Mouse (Mus musculus) lung, embryonic 16.5 days (tissue): ENCODE measurements around the gene H2afz. TPM values are rescaled to one million over a fixed set of nuclear protein-coding genes. Genes with fewer than 3 reads are reported as not detected.
"Not testable (repeated sequence)": the region's sequence is repeated elsewhere in the genome, so short reads cannot be mapped to it uniquely, and the experiment has no call there.

ENCODE experiments used
- ATAC-seq: fragments of 200-750 bp; cut with Nextera tagmentation; 2 replicates; pipeline ENCODE4 v1.8.0; 2017; ENCODE audit warnings: low read depth, mild to moderate bottlenecking, moderate library complexity
- H3K27ac ChIP-seq: fragments of 300-500 bp; sonication (generic); 2 replicates; pipeline ENCODE4 v1.5.1; 2014; ENCODE audit warnings: mild to moderate bottlenecking, control low read depth, low read length
- H3K27me3 ChIP-seq: fragments of 300-500 bp; sonication (generic); 2 replicates; pipeline ENCODE4 v1.6.1; 2014; ENCODE audit warnings: low read depth, low read length, mixed read lengths; ENCODE audit not compliant: control insufficient read depth, insufficient read depth
- H3K36me3 ChIP-seq: fragments of 300-500 bp; sonication (generic); 2 replicates; pipeline ENCODE4 v1.6.1; 2014; ENCODE audit warnings: low read length; ENCODE audit not compliant: control insufficient read depth, insufficient read depth
- H3K4me1 ChIP-seq: fragments of 300-500 bp; sonication (generic); replicated peaks from 2 replicates; pipeline ENCODE4 v1.6.1; 2014; ENCODE audit warnings: low read length, mixed read lengths; ENCODE audit not compliant: control insufficient read depth, insufficient read depth
- H3K4me2 ChIP-seq: fragments of 300-500 bp; sonication (generic); 2 replicates; pipeline ENCODE4 v1.6.1; 2014; ENCODE audit warnings: low read depth, low read length, control low read depth
- H3K4me3 ChIP-seq: fragments of 300-500 bp; sonication (generic); 2 replicates; pipeline ENCODE4 v1.5.1; 2014; ENCODE audit warnings: mild to moderate bottlenecking, low read length, control low read depth
- H3K9ac ChIP-seq: fragments of 300-500 bp; sonication (generic); 2 replicates; pipeline ENCODE4 v1.6.1; 2014; ENCODE audit warnings: low read length, control low read depth
- H3K9me3 ChIP-seq: fragments of 300-500 bp; sonication (generic); 2 replicates; pipeline ENCODE4 v1.6.1; 2016; ENCODE audit warnings: low read length; ENCODE audit not compliant: control insufficient read depth
- WGBS: fragments of 180-500 bp; shearing (Covaris S2); extraction: QIAGEN DNeasy Blood & Tissue Kit; methylation state at CpG from one replicate; pipeline ENCODE4 v1.1.7; 2014; 5-methylcytosine and 5-hydroxymethylcytosine counted together
- polyA plus RNA-seq: library from polyadenylated mRNA; unstranded; fragments of >200 nt; fragmentation: Nextera tagmentation; extraction: Ambion mirVana; gene quantifications from 2 replicates; pipeline ENCODE4 v1.2.1, GENCODE M21; 2015

The H2afz gene
- polyA plus RNA-seq, 1 experiment from 2014 or later: 2,003 TPM

DNA sequence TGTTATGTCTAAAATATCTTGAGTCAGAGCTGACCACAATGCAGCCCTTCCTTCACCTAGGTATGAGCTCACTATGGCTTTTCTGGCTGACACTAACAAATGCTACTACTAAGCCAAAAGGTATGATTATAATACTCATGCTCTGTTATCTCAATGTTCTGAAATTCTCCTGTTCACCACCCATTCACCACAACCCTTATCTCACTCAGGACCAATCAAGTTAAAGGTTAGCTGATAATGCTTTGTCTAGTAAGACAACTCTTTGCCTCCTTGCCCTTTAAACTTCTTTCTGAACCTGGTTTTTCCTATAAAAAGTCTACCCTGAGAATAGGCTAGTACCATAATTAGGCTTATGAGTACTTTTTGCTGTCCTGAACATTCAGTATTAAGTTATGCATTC, 26.1 kb upstream of the H2afz start:
- no peak for ATAC-seq

DNA sequence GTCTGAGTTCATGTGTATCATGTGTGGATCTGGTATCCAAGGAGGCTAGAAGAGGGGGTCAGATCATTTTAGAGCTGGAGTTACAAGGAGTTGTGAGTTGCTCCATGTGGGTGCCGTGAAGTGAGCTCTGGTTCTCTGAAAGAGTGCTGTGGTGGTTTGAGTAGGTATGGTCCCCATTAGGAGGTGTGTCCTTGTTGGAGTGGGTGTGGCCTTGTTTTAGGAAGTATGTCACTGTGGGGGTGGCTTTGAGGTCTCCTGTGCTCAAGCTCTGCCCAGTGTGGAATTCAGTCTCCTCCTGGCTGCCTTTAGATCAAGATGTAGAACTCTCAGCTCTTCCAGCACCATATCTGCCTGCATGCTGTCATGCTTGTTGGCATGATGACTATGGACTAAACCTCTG, 21.3 kb upstream of the H2afz start:
- Histone ChIP-seq H3K27ac (no peak overlapping the region), H3K4me3 (no peak overlapping the region), H3K9ac (no peak overlapping the region), H3K4me2 (no peak overlapping the region), H3K27me3 (no peaks in the 10 kb centered on the region), H3K36me3 (no peaks in the 10 kb centered on the region), H3K9me3 (no peaks in the 10 kb centered on the region), H3K4me1 (no peaks in the 10 kb centered on the region)
- ATAC-seq: no peak
- 87% methylated on average over 1 of the region's 1 CpGs for WGBS

More for the DNA sequence above, 26.1 kb upstream of the H2afz start:
- Histone ChIP-seq H3K4me2 (no peak overlapping the region), H3K4me3 (no peak overlapping the region), H3K27me3 (no peaks in the 10 kb centered on the region), H3K9ac (no peak overlapping the region), H3K36me3 (no peaks in the 10 kb centered on the region), H3K9me3 (no peaks in the 10 kb centered on the region), H3K4me1 (no peaks in the 10 kb centered on the region), H3K27ac (no peak overlapping the region)

- no peak overlapping the region for H3K4me2 ChIP-seq
- no peaks in the 10 kb centered on the region for H3K9me3 ChIP-seq
- no peaks in the 10 kb centered on the region for H3K4me1 ChIP-seq
- no peak overlapping the region for H3K9ac ChIP-seq
- no peak for ATAC-seq
- H3K4me3 ChIP-seq: no peak overlapping the region
- no peaks in the 10 kb centered on the region for H3K27me3 ChIP-seq
- no peak overlapping the region for H3K27ac ChIP-seq
- WGBS: 86% methylated on average over 3 of the region's 3 CpGs
- no peaks in the 10 kb centered on the region for H3K36me3 ChIP-seq
These were observed 20.0 kb upstream of the H2afz start for GRCm38 (mm10) chr3:137844263-137844662.

GRCm38 (mm10) chr3:137846552-137846951, 17.7 kb upstream of the H2afz start:
- WGBS: 71% methylated on average over 5 of the region's 5 CpGs
- no peaks in the 10 kb centered on the region for H3K36me3 ChIP-seq
- H3K27ac ChIP-seq: no peak overlapping the region
- ATAC-seq: no peak
- H3K9me3 ChIP-seq: no peaks in the 10 kb centered on the region
- H3K27me3 ChIP-seq: no peaks in the 10 kb centered on the region
- H3K4me1 ChIP-seq: no peaks in the 10 kb centered on the region
- H3K4me2 ChIP-seq: no peak overlapping the region
- H3K9ac ChIP-seq: no peak overlapping the region
- no peak overlapping the region for H3K4me3 ChIP-seq

DNA sequence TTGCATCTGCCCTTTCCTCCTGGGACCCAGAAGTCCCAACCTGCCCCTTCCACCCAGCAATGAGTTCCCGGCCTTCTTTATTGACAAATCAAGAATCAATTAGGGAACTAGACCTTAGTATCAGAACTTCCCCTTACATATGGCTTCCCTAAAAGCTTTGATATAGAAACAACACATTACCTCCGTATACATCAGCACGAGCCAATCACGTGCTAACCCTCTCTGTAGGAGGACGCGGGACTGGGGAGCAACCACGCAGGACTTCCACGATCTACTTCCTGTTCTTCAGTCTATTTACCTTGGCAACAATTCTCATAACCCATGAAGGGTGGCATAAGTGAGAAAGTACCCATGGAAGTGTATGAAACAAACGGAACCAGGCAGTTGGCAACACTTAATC, 15.9 kb upstream of the H2afz start:
- no peak for ATAC-seq
- Histone ChIP-seq H3K9me3 (no peaks in the 10 kb centered on the region), H3K4me2 (no peak overlapping the region), H3K9ac (no peak overlapping the region), H3K4me1 (no peaks in the 10 kb centered on the region), H3K27me3 (no peaks in the 10 kb centered on the region), H3K27ac (no peak overlapping the region), H3K4me3 (no peak overlapping the region), H3K36me3 (no peaks in the 10 kb centered on the region)
- 79% methylated on average over 9 of the region's 9 CpGs for WGBS

DNA sequence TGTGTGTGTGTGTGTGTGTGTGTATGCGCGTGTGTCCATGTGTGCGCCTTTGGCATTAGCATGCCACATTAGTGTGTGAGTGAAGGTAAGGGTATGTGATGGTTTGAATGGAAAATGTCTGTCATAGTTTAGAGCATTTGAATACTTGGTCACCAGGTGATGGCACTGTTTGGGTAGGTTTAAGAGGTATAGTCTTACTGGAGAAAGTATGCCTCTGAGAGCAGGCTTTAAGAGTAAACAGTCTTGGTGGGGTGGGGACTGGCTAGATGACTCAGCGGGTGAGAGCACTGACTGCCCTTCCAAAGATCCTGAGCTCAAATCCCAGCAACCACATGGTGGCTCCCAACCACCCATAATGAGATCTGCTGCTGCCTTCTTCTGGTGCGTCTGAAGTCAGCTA, 14.6 kb upstream of the H2afz start:
- WGBS: 70% methylated on average over 5 of the region's 5 CpGs
- Histone ChIP-seq H3K27me3 (no peaks in the 10 kb centered on the region), H3K36me3 (no peaks in the 10 kb centered on the region), H3K27ac (no peak overlapping the region), H3K4me1 (no peaks in the 10 kb centered on the region), H3K4me2 (no peak overlapping the region), H3K9me3 (no peaks in the 10 kb centered on the region; the same call in 1 of the 2 replicates), H3K4me3 (no peak overlapping the region), H3K9ac (no peak overlapping the region)
- ATAC-seq: no peak

GRCm38 (mm10) chr3:137851196-137851595, 13.1 kb upstream of the H2afz start:
- Histone ChIP-seq H3K36me3 (no peaks in the 10 kb centered on the region), H3K4me3 (no peak overlapping the region), H3K27ac (no peak overlapping the region), H3K9ac (no peak overlapping the region), H3K9me3 (no peaks in the 10 kb centered on the region; the same call in 1 of the 2 replicates), H3K4me2 (no peak overlapping the region), H3K27me3 (no peaks in the 10 kb centered on the region), H3K4me1 (no peaks in the 10 kb centered on the region)
- 86% methylated on average over 2 of the region's 2 CpGs for WGBS
- no peak for ATAC-seq

DNA sequence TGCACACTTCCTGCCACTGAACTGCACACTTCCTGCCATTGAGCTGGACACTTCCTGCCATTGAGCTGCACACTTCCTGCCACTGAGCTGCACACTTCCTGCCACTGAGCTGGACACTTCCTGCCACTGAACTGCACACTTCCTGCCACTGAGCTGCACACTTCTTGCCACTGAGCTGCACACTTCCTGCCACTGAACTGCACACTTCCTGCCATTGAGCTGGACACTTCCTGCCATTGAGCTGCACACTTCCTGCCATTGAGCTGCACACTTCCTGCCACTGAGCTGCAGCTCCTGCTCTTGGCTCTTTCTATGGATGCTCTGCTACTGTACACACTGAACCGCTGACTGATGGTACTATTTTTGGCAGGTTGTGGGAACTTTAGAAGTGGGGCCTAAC, 11.3 kb upstream of the H2afz start:
- H3K4me1 ChIP-seq, H3K9ac ChIP-seq, H3K36me3 ChIP-seq, H3K4me2 ChIP-seq, ATAC-seq, H3K9me3 ChIP-seq, H3K27me3 ChIP-seq, H3K4me3 ChIP-seq: not testable (repeated sequence)
- peak overlapping the region; percentile 5; the same call in 1 of the 2 replicates for H3K27ac ChIP-seq
- 82% methylated on average over 1 of the region's 1 CpGs for WGBS

DNA sequence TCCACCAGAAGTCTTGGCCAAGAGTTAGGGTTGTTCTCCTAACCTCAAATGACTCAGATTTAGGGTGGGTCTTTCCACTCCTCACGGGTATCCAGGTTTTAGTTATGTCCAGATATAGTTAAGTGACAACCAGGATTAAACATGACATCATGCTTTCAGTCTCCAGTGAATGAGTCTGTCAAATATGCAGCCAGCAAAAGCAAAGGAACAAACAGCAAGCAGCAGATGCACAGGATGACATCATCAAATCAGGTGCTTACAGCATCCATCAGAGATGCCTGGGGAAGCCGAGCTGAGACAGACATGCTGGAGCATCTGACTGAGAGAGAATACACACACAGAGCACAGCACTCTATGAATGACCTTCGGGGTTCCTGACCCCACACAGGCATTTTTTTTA, 9.0 kb upstream of the H2afz start:
- Histone ChIP-seq H3K27ac (no peak overlapping the region), H3K9ac (no peak overlapping the region), H3K4me2 (no peak overlapping the region), H3K4me1 (peaks cover 1% of the 10 kb centered on the region; the same call in 1 of the 2 replicates), H3K27me3 (no peaks in the 10 kb centered on the region), H3K36me3 (no peaks in the 10 kb centered on the region), H3K4me3 (no peak overlapping the region), H3K9me3 (no peaks in the 10 kb centered on the region; the same call in 1 of the 2 replicates)
- WGBS: 73% methylated on average over 3 of the region's 3 CpGs
- no peak for ATAC-seq

GRCm38 (mm10) chr3:137856061-137856460, 8.2 kb upstream of the H2afz start:
- 50% methylated on average over 7 of the region's 7 CpGs for WGBS
- H3K27me3 ChIP-seq: no peaks in the 10 kb centered on the region
- ATAC-seq: peak; percentile 40; the same call in 1 of the 2 replicates

More at GRCm38 (mm10) chr3:137856061-137856460, 8.2 kb upstream of the H2afz start:
- Histone ChIP-seq H3K36me3 (no peaks in the 10 kb centered on the region), H3K9me3 (no peaks in the 10 kb centered on the region; the same call in 1 of the 2 replicates), H3K4me1 (peaks cover 5% of the 10 kb centered on the region), H3K9ac (no peak overlapping the region), H3K27ac (no peak overlapping the region), H3K4me3 (no peak overlapping the region), H3K4me2 (no peak overlapping the region)
